ENCODE assay signal across 7 mouse cellular contexts in genomic region chrX:151520127-151520457, GRCm38 (mm10). TPM values are rescaled to one million over a fixed set of nuclear protein-coding genes. Genes with fewer than 3 reads are reported as not detected.
DNase-seq lines count a peak whose midpoint lies in the region; ATAC-seq and TF ChIP-seq lines count a peak whose summit lies in the region.

No protein-coding gene starts in this region.

- TF ChIP-seq CTCF in lung, adult 2 months (IDR thresholded peaks at IDR 0.05; ENCODE audit: insufficient read depth, low read length), result no peak
- no peak for TF ChIP-seq CTCF in embryonic fibroblast, embryonic 13.5 days (IDR thresholded peaks at IDR 0.05; ENCODE audit: borderline replicate concordance, insufficient read depth, low read length)
- no peak for TF ChIP-seq CTCF in intestine, postnatal 0 days (IDR thresholded peaks at IDR 0.05; ENCODE audit: low read depth)

- 26% methylated on average over 17 of the region's 17 CpGs for WGBS in lung, adult 2 months
- 19% methylated on average over 17 of the region's 17 CpGs for WGBS in intestine, postnatal 0 days
- WGBS in neural tube, embryonic 15.5 days, result 12% methylated on average over 17 of the region's 17 CpGs

- H3K4me2 ChIP-seq in intestine, postnatal 0 days (replicated peaks; ENCODE audit: low read depth), result peak overlapping the region; percentile 60
- peak overlapping the region; percentile 66 for H3K4me2 ChIP-seq in neural tube, embryonic 15.5 days

- peak overlapping the region; percentile 46; the same call in 1 of the 2 replicates for H3K27ac ChIP-seq in embryonic fibroblast, embryonic 13.5 days (ENCODE audit: insufficient read depth, low read length)
- H3K27ac ChIP-seq in intestine, postnatal 0 days (ENCODE audit: low read depth, low read length), result peak overlapping the region; percentile 98
- H3K27ac ChIP-seq in neural tube, embryonic 15.5 days (replicated peaks), result peak overlapping the region; percentile 98

- no peaks in the 10 kb centered on the region for H3K36me3 ChIP-seq in intestine, postnatal 0 days (ENCODE audit: control insufficient read depth, insufficient read depth)
- H3K36me3 ChIP-seq in neural tube, embryonic 15.5 days, result no peaks in the 10 kb centered on the region

- no peaks in the 10 kb centered on the region for H3K4me1 ChIP-seq in lung, adult 2 months (ENCODE audit: control insufficient read depth, insufficient read depth, low read length)
- no peaks in the 10 kb centered on the region for H3K4me1 ChIP-seq in embryonic fibroblast, embryonic 13.5 days (ENCODE audit: control insufficient read depth, insufficient read depth, low read length)
- H3K4me1 ChIP-seq in intestine, postnatal 0 days (replicated peaks; ENCODE audit: control insufficient read depth, insufficient read depth, low read length), result no peaks in the 10 kb centered on the region
- H3K4me1 ChIP-seq in neural tube, embryonic 15.5 days, result 0 out of 2 replicates have a peak, but pooled peaks cover 2% of the 10 kb centered on the region

- no peaks in the 10 kb centered on the region for H3K27me3 ChIP-seq in intestine, postnatal 0 days (replicated peaks; ENCODE audit: control insufficient read depth, insufficient read depth, low read length)
- H3K27me3 ChIP-seq in neural tube, embryonic 15.5 days (replicated peaks), result 0 out of 2 replicates have a peak, but pooled peaks cover 2% of the 10 kb centered on the region

- ATAC-seq in intestine, postnatal 0 days, result no peak
- ATAC-seq in neural tube, embryonic 15.5 days (ENCODE audit: low FRiP score), result peak; percentile 39; the same call in 1 of the 2 replicates

- peak overlapping the region; percentile 88 for H3K4me3 ChIP-seq in lung, adult 2 months (replicated peaks; ENCODE audit: extremely low read depth, low read depth, low read length)
- peak overlapping the region; percentile 29 for H3K4me3 ChIP-seq in embryonic fibroblast, embryonic 13.5 days (ENCODE audit: insufficient read depth, low read length)
- peak overlapping the region; percentile 52 for H3K4me3 ChIP-seq in intestine, postnatal 0 days (ENCODE audit: low read depth, low read length)
- H3K4me3 ChIP-seq in neural tube, embryonic 15.5 days (replicated peaks), result peak overlapping the region; percentile 57

- H3K9me3 ChIP-seq in intestine, postnatal 0 days (ENCODE audit: control insufficient read depth), result no peaks in the 10 kb centered on the region
- H3K9me3 ChIP-seq in neural tube, embryonic 15.5 days (replicated peaks), result no peaks in the 10 kb centered on the region

- H3K9ac ChIP-seq in intestine, postnatal 0 days (ENCODE audit: low read depth, low read length), result peak overlapping the region; percentile 71
- H3K9ac ChIP-seq in neural tube, embryonic 15.5 days (replicated peaks), result peak overlapping the region; percentile 50; the same call in 1 of the 2 replicates

- no peak for TF ChIP-seq POLR2A in lung, adult 2 months (IDR thresholded peaks at IDR 0.05; ENCODE audit: borderline replicate concordance, extremely low read depth, low read depth, low read length)
- no peak for TF ChIP-seq POLR2A in embryonic fibroblast, embryonic 13.5 days (IDR thresholded peaks at IDR 0.05; ENCODE audit: low read depth, low read length)

- DNase-seq in lung, adult 2 months, result no peak
- DNase-seq in lung, adult 18-20 months, result no peak
- no peak for DNase-seq in retina, postnatal 1 day
- no peak for DNase-seq in gastrocnemius, postnatal 25 days

RNA-seq across cellular contexts. Expression of gene Phf8, which starts 0.4 kb away (rescaled TPM):
- polyA plus RNA-seq in lung, adult 2 months (2012; rRNA removed), result 8.6 and 11.0 TPM in 2 replicates
- 18.4 and 24.1 TPM in 2 replicates for polyA plus RNA-seq in embryonic fibroblast, embryonic 13.5 days (2011; ENCODE audit: insufficient read length, low read depth, missing spikeins)
- 7.5 and 7.9 TPM in 2 replicates for polyA plus RNA-seq in intestine, postnatal 0 days (2015; fragmentation: Nextera tagmentation; extraction: Ambion mirVana)
- 16.2 and 17.5 TPM in 2 replicates for polyA plus RNA-seq in neural tube, embryonic 15.5 days (2015; fragmentation: Nextera tagmentation; extraction: Ambion mirVana)
- 10 to 100 TPM in 1 of 2 experiments, 1 to 10 TPM in 1; 9.1 to 12.1 TPM for total RNA-seq in gastrocnemius, postnatal 25 days (2021)

Comparison
In these comparisons a context has a peak if more than half of its experiments do, and no peak if none do; other contexts are left out.
1. H3K4me3 ChIP-seq: peak in every context shown above with its lines; median percentile 88 in lung, adult 2 months; 57 in neural tube, embryonic 15.5 days; 52 in intestine, postnatal 0 days; 29 in embryonic fibroblast, embryonic 13.5 days.
2. H3K27ac ChIP-seq: peak in every context shown above with its lines; median percentile 98 in intestine, postnatal 0 days; 98 in neural tube, embryonic 15.5 days; 46 in embryonic fibroblast, embryonic 13.5 days.